Mouse (Mus musculus) Patski (cell line): ENCODE measurements around the gene Olfr718-ps1. TPM values are rescaled to one million over a fixed set of nuclear protein-coding genes. Genes with fewer than 3 reads are reported as not detected.
"Not testable (repeated sequence)": the region's sequence is repeated elsewhere in the genome, so short reads cannot be mapped to it uniquely, and the experiment has no call there.

Experiments
- ATAC-seq: fragments of 100-300 bp; one replicate; pipeline ENCODE4 v1.8.0; 2021
- CTCF ChIA-PET: fragments of 350-600 bp; sonication (Branson Sonifier 250); formaldehyde crosslinking; loops from one replicate; lab custom pipeline; 2022; ENCODE audit warnings: inconsistent platforms; lab: Charles Lee
- POLR2A ChIA-PET: fragments of 350-600 bp; sonication (Branson Sonifier 250); formaldehyde crosslinking; loops from one replicate; lab custom pipeline; 2022; ENCODE audit warnings: antibody characterized with exemption, inconsistent platforms; lab: Charles Lee
- DNase-seq: peaks from one replicate; pipeline ENCODE4 v3.0.0-alpha.2; 2011; ENCODE audit warnings: low read depth, low spot score
- H3K27me3 ChIP-seq: fragments of 371-371 bp; one replicate; pipeline ENCODE4 v1.5.1; 2021
- CTCF ChIP-seq: fragments of 100-300 bp; IDR thresholded peaks from one replicate; pipeline ENCODE4 v1.5.1; 2021
- in situ Hi-C: fragments of 300-500 bp; cut with MboI; formaldehyde crosslinking; loops from 3 replicates; pipeline ENCODE4 v1.11.1; 2018; ENCODE audit warnings: low pct_unique_long_range_greater_than_20kb, mixed read lengths
- polyA plus RNA-seq: library from polyadenylated mRNA; unstranded; gene quantifications from one replicate; pipeline ENCODE4 v1.2.3, GENCODE M21; 2021

The Olfr718-ps1 gene
- polyA plus RNA-seq, 1 experiment from 2014 or later = 0.01 TPM

DNA sequence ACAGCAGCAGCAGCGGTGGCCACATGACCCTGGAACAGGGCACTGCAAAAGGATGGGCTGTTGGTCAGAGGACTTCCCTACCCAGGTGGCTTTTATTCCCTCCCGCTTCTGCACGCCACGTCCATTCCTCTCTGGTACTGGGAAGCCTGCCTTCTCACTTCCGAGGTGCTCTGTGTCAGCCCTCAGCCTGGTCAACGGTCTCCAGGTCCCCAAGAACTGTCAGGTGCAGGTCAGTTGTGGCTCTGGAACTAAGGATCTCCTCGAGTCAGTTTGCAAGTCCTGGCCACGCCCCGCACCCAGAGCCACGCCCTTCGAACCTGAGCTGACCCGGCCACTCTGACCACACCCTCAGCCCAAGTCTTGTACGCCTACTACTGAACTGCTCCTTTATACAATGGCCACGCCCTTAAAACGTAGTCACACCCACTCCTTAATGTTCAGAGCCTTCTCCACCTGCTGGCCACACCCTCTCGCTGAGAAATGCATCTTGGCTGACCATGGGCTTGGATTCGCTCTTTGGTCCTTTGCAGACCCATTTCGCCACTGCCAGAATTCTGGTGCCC is 18.2 kb upstream of the Olfr718-ps1 start:
- in situ Hi-C loops = no loop called here
- DNase-seq = no peak
- no peaks in the 10 kb centered on the region for H3K27me3 ChIP-seq
- CTCF ChIA-PET = no interaction called here
- POLR2A ChIA-PET = no interaction called here
- ATAC-seq = no peak
- no peak for TF ChIP-seq CTCF

DNA sequence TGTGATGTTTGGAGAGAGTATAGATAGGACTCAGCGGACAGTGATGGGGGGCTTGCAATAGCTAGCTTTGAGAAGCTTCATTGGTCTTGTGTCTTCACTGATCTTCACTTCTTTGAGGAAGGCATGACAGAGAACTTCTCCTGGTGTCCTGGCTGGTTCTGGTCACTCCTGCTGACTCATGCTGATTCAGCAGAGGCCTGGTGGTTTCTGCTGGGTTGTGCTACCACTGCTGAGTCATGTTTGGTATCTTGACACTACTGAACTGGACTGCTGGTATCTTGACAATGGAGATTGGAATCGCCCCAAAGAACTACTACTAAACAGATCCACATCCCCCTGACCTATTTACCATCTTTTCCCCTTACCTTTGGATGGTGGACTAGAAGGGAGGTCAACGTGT is 8.2 kb upstream of the Olfr718-ps1 start:
- TF ChIP-seq CTCF = no peak
- ChIA-PET POLR2A (no interaction called here), CTCF (no interaction called here)
- in situ Hi-C loops = no loop called here
- peaks cover 20% of the 10 kb centered on the region for H3K27me3 ChIP-seq
- DNase-seq = no peak
- no peak for ATAC-seq

DNA sequence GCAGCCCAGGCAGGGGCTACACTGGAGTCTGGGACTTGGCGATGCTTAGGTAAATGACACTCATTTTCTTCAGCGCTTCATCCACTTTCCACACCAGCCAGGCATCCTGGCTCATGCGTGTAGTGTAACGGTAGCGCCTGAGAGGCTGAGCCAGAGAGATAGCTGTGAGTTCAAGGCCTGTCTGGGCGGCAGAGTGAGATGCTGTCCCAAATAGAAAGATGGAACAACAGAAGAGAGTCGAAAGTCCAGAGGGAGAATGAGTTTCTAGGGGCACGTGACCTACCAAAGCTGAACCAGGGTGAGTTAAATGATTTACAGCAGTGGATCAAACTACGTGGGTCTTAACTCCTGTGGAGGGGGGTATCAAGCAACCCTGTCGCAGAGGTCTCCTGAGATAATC is 6.4 kb upstream of the Olfr718-ps1 start:
- ChIA-PET CTCF (no interaction called here), POLR2A (no interaction called here)
- TF ChIP-seq CTCF = no peak
- DNase-seq (no peak), ATAC-seq (no peak)
- H3K27me3 ChIP-seq = peaks cover 18% of the 10 kb centered on the region
- in situ Hi-C loops = no loop called here

DNA sequence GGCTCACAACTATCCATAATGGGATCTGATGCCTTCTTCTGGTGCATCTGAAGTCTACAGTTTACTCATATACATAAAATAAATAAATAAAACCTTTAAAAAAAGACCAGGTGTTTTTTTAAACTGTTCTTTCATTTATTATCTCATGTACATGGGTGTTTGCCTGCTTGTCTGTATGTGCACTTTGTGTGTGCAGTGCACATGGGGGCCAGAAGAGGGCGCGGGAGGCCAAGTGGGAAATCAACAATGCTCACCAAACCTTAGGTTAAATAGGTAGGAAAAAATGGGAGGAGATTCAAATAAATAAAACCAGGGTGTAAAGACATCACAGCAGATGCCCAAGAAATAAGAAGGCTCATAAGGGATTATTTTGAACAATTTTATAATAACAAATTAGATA is 2.7 kb upstream of the Olfr718-ps1 start:
- no peak for TF ChIP-seq CTCF
- ChIA-PET POLR2A (interaction anchor here (0.7 kb wide), 1 partner anchor 20 kb away, joined by 4 read pairs; no protein-coding TSS in a partner anchor), CTCF (no interaction called here)
- no peak for DNase-seq
- H3K27me3 ChIP-seq = peaks cover 8% of the 10 kb centered on the region
- ATAC-seq = no peak
- in situ Hi-C loops = no loop called here

DNA sequence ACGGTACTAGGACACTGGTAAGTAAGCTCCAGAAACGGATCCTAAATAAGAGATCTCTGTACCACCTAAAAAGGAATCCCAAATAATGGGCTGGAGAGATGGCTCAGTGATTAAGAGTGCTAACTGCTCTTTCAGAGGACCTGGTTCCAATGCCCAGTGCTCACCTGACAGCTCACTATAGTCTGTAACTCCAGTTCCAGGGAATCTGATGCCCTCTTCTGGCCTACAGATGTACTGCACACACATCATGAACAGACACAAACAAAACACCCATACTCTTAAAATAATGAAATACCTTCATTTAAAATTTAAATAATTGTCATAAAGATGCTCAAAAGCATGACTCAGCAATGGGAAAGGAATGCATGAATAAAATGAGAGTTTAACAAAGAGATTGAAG is 2.2 kb upstream of the Olfr718-ps1 start:
- CTCF ChIA-PET = interaction anchor here (1.3 kb wide), 1 partner anchor 17 kb away, joined by 3 read pairs; no protein-coding TSS in a partner anchor
- no peak for DNase-seq
- POLR2A ChIA-PET = no interaction called here

DNA sequence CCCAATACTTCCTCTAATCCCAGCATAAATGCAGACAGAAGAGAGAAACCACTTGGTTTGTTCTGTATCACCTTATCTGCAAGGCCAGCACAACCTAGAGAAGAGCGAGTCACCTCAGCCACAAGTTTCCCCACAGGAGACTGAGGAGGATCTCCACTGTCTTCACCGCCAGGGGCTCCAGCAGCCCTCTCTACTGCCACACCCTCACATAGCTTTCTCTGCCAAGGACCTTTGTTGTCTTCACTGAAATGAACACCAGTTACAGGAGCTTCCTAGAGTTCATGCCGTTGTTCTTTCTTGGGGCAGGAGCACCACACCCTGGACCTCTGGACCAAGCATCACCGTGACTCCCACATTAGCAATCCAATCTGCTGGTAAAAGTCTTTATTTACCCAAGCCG is 1.3 kb upstream of the Olfr718-ps1 start:
- in situ Hi-C loops = no loop called here
- no peak for TF ChIP-seq CTCF
- CTCF ChIA-PET = interaction anchor here (1.3 kb wide), 1 partner anchor 16 kb away, joined by 3 read pairs; no protein-coding TSS in a partner anchor
- peaks cover 8% of the 10 kb centered on the region for H3K27me3 ChIP-seq
- DNase-seq (no peak), ATAC-seq (no peak)
- POLR2A ChIA-PET = no interaction called here

More for the DNA sequence above, 2.2 kb upstream of the Olfr718-ps1 start:
- in situ Hi-C loops = no loop called here
- no peak for ATAC-seq
- H3K27me3 ChIP-seq = peaks cover 8% of the 10 kb centered on the region
- no peak for TF ChIP-seq CTCF

DNA sequence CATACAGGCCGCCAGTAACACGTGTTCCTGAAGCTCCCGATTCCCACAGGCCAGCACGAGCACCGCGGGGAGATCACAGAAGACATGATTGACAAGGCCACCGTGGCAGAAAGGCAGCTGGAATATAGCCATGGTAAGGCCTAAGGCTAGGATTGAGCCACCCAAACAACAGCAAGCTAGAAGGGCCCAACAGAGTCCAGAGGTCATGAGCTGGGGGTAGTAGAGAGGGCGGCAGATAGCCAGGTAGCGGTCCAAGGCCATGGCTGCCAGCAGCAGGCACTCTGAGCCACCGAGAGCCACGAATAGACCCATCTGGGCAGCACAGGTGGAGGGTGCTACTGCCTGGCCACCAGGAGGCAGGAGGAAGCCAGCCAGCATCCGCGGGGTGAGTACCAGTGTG is 9.8 kb downstream of the Olfr718-ps1 start:
- in situ Hi-C loops = no loop called here
- ChIA-PET CTCF (interaction anchor here (1.2 to 1.9 kb wide), 2 partner anchors 25 to 29 kb away, joined by 3 to 4 read pairs; partner anchors contain the start of gene Rnf216), POLR2A (interaction anchor here (1.0 kb wide), 1 partner anchor 25 kb away, joined by 3 read pairs; no protein-coding TSS in a partner anchor)
- no peak for DNase-seq
- TF ChIP-seq CTCF = no peak
- no peak for ATAC-seq
- H3K27me3 ChIP-seq = no peaks in the 10 kb centered on the region

DNA sequence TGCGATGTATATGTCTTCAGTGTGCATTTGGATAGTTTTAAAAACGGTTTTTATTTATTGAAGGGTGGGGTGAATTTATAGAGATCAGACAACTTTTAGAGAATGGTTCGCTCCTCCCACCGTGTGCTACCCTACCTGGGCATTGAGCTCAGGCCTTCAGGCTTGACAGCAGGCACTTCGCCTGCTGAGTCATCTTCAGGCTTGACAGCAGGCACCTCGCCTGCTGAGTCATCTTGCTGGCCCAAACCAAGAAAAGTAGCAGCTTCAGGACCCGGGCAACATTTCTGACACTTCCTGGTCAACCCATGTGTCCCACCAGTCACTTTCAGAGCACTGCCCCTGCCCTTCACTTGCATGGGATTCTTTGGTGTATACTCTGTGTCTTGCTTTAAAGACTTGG is 12.3 kb downstream of the Olfr718-ps1 start:
- CTCF ChIA-PET = no interaction called here
- DNase-seq = no peak
- TF ChIP-seq CTCF = no peak

DNA sequence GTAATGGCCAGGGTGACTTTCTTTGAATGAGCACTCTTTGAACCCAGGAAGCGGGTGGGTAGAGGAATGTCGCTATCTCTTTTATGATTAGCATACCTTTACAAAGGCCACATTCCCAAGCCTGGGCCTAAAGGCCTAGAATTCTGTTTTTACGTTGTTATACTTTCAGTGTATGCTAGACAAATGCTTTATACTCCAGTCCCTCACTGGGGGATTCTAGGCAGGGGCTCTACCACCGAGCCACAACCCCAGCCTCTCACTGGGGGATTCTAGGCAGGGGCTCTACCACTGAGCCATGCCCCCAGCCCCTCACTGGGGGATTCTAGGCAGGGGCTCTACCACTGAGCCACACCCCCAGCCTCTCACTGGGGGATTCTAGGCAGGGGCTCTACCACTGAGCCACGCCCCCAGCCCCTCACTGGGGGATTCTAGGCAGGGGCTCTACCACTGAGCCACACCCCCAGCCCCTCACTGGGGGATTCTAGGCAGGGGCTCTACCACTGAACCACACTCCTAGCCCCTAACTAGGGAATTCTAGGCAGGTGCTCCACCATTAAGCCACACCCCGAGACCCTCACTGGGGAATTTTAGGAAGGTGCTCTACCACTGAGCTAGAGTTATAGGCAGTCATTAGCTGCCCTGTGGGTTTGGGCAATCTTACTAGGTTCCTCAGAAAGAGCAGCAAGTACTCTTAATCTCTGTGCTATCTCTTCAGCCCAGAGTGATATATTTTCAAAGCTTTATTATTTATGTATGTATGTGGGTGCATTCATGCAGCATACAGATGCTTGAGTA is 13.0 kb downstream of the Olfr718-ps1 start:
- ATAC-seq, CTCF ChIA-PET, DNase-seq, H3K27me3 ChIP-seq: not testable (repeated sequence)
- in situ Hi-C loops = loop anchor here (5.0 kb wide), 1 partner anchor 392 kb away; no protein-coding TSS in a partner anchor
- POLR2A ChIA-PET = interaction anchor here (0.5 to 1.0 kb wide), 2 partner anchors 10 to 45 kb away, joined by 3 read pairs; no protein-coding TSS in a partner anchor

More for the DNA sequence above, 12.3 kb downstream of the Olfr718-ps1 start:
- ATAC-seq = no peak
- POLR2A ChIA-PET = interaction anchor here (0.5 to 1.0 kb wide), 2 partner anchors 10 to 45 kb away, joined by 3 read pairs; no protein-coding TSS in a partner anchor
- no peaks in the 10 kb centered on the region for H3K27me3 ChIP-seq
- in situ Hi-C loops = no loop called here

DNA sequence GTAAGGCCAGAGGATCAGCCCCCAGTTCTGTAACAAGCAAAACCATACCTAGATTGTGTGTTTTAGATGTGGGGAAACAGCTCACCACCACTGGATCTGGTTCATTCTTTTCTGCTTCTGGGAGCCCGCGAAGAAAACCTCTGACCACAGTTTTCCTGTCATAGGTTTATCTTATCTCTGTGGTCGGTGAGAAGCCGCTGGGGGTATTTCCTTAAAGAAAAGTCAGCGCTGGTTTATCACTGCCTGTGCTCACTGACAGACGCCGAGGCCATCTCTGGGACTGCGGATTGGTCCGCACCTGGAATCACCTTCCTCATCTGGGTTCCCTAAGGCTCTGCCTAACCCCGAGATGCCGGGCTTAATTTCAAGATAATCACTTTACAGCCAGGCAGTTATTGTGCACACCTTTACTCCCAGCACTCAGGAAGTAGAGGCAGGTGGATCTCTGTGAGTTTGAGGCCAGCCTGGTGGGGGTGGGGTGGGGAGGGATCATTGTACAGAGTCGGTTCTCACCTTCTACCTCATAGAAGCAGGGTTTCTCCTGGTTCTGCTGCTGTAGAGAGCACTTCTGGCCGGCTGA is 14.4 kb downstream of the Olfr718-ps1 start:
- POLR2A ChIA-PET = interaction anchor here (1.3 kb wide), 1 partner anchor 30 kb away, joined by 3 read pairs; no protein-coding TSS in a partner anchor
- CTCF ChIA-PET = interaction anchor here (1.4 kb wide), 1 partner anchor 16 kb away, joined by 3 read pairs; no protein-coding TSS in a partner anchor
- no peak for ATAC-seq
- in situ Hi-C loops = loop anchor here (5.0 kb wide), 1 partner anchor 391 kb away; no protein-coding TSS in a partner anchor
- TF ChIP-seq CTCF = no peak
- no peaks in the 10 kb centered on the region for H3K27me3 ChIP-seq
- no peak for DNase-seq
